Mouse (Mus musculus): ENCODE measurements around the gene Gpd1.

GRCm38 (mm10) chr15:99729056-99729783 is 11.9 kb downstream of the Gpd1 start:
- no peak for TF ChIP-seq GATA1 (IDR thresholded peaks at IDR 0.05; ENCODE audit: low read length)
- no peak for TF ChIP-seq TAL1 (IDR thresholded peaks at IDR 0.05; ENCODE audit: low read length)

Data from erythroblast, embryonic 14.5 days (primary cell).